Mouse (Mus musculus): ENCODE results near the gene Trim75. TPM values are rescaled to one million over a fixed set of nuclear protein-coding genes. Genes with fewer than 3 reads are reported as not detected.

Trim75 gene
- polyA plus RNA-seq, 1 experiment from 2014 or later, result not detected

DNA sequence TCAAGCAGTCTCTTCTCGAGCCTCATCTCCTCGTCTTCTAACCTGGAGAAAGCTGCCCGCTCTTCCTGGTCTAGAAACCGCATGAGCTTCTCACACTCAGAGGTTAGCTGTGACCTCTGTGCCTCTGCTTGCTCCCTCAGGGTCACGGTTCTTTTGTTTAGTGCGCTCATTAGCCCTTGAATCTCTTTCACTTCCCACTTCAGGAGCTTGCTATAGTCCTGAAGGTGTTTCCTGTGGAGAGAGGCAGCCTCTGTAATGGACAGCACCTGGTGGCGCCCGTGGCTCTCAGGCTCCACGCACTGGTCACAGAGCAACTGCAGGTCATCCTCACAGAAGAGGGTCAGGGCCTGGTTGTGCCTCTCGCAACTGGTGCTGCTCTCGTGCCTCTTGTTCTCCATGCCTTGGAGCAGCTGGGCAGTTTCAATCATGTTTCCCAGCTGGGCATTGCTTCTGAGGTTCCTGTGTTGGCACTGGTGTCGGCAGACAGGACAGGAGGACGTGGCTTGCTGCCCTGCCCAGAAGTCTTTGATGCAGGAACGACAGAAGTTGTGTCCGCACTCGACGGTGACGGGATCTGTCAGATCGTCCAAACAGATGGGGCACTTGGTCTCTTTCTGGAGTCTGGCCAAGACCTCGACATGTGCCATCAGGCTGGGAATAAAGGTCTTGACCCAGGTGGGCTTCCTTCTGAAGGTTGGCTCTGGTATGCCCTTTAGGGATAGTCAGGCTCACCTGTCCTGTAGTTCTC lies 4.3 kb downstream of the Trim75 start:
- no peaks in the 10 kb centered on the region for H3K9me3 ChIP-seq
- no peaks in the 10 kb centered on the region for H3K4me1 ChIP-seq (replicated peaks)
- H3K27me3 ChIP-seq (ENCODE audit: insufficient read depth, poor library complexity, severe bottlenecking), result no peaks in the 10 kb centered on the region
- H3K27ac ChIP-seq, result no peak overlapping the region
- 73% methylated on average over 20 of the region's 20 CpGs for WGBS
- DNase-seq (ENCODE audit: low spot score), result no peak
- H3K4me3 ChIP-seq, result no peak overlapping the region
- H3K36me3 ChIP-seq, result no peaks in the 10 kb centered on the region

DNA sequence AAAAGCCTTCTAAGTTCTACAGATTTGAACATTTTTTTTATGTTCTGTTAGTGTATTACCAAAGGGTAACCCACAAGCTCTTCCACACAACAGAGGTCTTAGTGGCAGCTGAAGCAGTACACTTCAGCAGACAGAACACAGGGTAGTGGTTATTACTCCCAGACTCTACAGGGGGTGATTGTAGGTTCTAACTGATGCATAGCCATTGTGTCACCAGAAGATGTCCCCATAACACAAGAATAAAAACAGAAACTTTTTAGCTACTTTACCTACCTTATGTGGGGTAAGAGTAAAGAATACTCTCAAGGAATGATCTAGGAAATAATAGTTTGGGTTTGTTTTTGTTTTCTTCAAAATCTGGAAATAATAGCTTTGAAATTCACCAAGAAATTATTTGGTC lies 24.8 kb downstream of the Trim75 start:
- H3K4me1 ChIP-seq (replicated peaks), result no peaks in the 10 kb centered on the region
- no peak for DNase-seq (ENCODE audit: low spot score)
- 0 out of 2 replicates have a peak, but pooled peaks cover 5% of the 10 kb centered on the region for H3K9me3 ChIP-seq
- H3K27me3 ChIP-seq (ENCODE audit: insufficient read depth, poor library complexity, severe bottlenecking), result no peaks in the 10 kb centered on the region
- peaks cover 14% of the 10 kb centered on the region for H3K36me3 ChIP-seq
- no peak overlapping the region for H3K4me3 ChIP-seq
- H3K27ac ChIP-seq, result no peak overlapping the region

DNA sequence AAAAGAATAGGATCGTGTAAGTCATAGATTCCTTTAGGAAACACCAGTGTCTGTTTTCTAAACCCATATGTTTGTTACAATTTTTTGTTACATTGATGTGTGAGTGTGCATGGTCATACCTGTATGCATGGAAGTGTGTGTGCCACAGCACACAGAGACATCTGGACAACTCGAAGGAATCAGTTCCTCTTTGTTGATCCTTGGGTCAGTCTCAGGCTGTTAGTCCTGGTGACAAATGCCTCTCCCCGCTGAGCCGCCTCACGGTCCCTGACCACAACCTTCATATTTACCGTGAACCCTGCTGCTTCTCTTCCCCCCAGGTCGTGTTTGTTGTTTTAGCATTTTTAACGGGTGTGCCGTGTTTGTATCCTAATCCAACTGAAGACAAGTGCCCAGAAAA lies 28.6 kb downstream of the Trim75 start:
- Histone ChIP-seq H3K36me3 (peaks cover 14% of the 10 kb centered on the region), H3K27me3 (ENCODE audit: insufficient read depth, poor library complexity, severe bottlenecking) (no peaks in the 10 kb centered on the region), H3K4me1 (replicated peaks) (no peaks in the 10 kb centered on the region), H3K9me3 (0 out of 2 replicates have a peak, but pooled peaks cover 5% of the 10 kb centered on the region), H3K4me3 (no peak overlapping the region), H3K27ac (no peak overlapping the region)
- 85% methylated on average over 9 of the region's 9 CpGs for WGBS
- DNase-seq (ENCODE audit: low spot score), result no peak

DNA sequence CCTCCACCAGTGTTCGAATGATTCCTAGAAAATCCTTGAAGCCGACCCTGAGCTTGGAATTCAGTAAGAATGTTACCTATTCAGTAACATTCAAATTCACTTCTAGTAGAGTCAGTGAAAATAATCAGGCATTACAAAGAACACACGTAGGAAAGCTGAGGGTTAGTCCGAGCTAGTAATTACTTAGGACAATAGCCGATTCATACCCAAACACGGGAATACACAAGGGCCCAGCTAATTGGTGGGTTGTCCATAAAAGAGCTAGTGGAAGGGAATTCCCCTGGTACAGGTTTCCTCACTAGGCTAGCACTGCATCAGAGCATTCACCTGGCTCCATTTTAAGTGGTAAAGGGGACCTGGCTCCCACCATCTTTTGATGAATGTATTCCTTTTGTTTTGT lies 35.5 kb downstream of the Trim75 start:
- Histone ChIP-seq H3K36me3 (no peaks in the 10 kb centered on the region), H3K4me3 (no peak overlapping the region), H3K27me3 (ENCODE audit: insufficient read depth, poor library complexity, severe bottlenecking) (no peaks in the 10 kb centered on the region), H3K9me3 (no peaks in the 10 kb centered on the region), H3K4me1 (replicated peaks) (no peaks in the 10 kb centered on the region; the same call in 1 of the 2 replicates), H3K27ac (no peak overlapping the region)
- 92% methylated on average over 6 of the region's 6 CpGs for WGBS
- DNase-seq (ENCODE audit: low spot score), result no peak

DNA sequence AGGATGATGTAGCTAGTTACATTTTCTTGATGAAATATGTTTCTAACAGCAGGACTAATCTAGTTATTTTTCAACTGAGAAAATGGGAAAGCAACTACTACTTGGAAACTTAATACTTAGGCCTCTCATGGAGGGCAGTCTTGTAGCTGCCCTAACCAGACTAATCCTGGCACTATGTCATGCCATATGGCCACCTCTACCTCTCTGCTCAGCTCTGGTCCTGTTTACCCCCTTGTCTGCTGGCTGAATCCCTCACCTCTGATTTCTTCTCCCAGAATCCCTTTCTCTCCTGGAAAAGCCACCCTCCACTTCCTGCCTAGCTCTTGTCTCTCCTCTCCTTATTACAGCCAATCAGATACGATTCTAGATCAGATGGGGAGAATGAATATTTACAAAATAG lies 39.3 kb downstream of the Trim75 start:
- no peak overlapping the region for H3K4me3 ChIP-seq
- peaks cover 11% of the 10 kb centered on the region; the same call in 1 of the 2 replicates for H3K27me3 ChIP-seq (ENCODE audit: insufficient read depth, poor library complexity, severe bottlenecking)
- H3K36me3 ChIP-seq, result no peaks in the 10 kb centered on the region
- no peak for DNase-seq (ENCODE audit: low spot score)
- H3K4me1 ChIP-seq (replicated peaks), result no peaks in the 10 kb centered on the region; the same call in 1 of the 2 replicates
- no peak overlapping the region for H3K27ac ChIP-seq
- H3K9me3 ChIP-seq, result no peaks in the 10 kb centered on the region
- WGBS, result 93% methylated on average over 1 of the region's 1 CpGs

DNA sequence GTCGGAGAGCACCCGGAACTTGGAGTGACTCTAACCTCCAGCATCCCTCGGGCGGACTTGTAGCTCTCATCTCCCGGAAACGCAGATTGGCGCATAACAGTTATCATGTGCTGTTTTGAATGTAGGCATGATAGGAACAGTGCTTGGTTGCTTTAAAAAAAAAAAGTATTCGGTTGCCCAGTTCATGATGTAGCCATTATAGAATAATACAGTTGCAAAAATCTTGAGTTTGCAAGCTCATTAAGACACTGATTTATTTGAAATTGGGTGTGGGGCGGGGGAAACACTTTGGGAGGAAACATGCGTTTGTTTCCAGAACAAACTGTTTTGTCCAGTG lies 40.0 kb downstream of the Trim75 start:
- peak overlapping the region; percentile 81 for H3K4me3 ChIP-seq
- peaks cover 18% of the 10 kb centered on the region for H3K27me3 ChIP-seq (ENCODE audit: insufficient read depth, poor library complexity, severe bottlenecking)
- peak overlapping the region; percentile 89 for H3K27ac ChIP-seq
- H3K36me3 ChIP-seq, result no peaks in the 10 kb centered on the region
- no peak for DNase-seq (ENCODE audit: low spot score)
- peaks cover 3% of the 10 kb centered on the region; the same call in 1 of the 2 replicates for H3K4me1 ChIP-seq (replicated peaks)
- WGBS, result 12% methylated on average over 10 of the region's 10 CpGs
- H3K9me3 ChIP-seq, result no peaks in the 10 kb centered on the region

DNA sequence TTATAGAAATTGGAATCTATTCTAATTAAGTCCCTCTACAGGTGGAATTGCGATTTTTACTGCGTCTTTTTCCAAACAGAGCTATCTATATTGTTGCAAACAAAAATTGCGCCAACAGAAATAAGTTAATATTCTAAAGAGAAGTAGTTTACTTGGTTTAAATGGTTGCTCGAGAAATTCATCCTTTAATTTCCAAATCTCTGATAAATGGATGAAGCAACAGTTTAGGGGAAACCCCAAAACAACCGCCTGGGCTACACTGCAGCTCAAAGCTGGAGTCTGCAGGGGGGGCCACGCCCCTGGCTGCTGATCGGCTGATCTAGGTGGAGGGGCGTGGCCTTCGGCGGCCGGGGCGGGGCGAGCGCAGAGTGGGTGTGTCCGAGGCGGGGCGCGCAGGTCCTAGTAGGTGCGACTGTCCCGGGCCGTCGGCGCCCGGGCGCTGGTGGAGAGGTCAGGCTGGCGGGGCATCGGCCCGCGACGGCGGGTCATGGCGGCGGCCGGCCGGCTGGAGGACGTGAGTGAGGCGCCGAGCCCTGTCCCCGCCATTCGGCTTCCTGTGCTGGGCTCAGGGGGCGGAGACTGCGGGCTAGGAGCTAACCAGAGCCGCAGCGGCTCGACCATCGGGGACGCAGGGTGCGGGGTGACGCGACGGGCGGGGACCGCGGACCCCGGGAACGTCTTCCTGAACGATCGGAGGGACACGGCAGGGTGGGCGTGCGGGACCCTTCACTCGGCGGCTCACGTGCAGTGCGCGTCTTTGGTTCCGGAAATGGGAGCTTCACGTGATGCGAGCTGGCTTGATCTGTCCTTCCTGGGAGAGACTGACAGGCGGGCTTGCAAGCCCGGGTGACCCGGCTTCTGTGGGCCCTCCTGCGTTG lies 40.6 kb downstream of the Trim75 start, which contains the start of gene Tmem192:
TSS of gene Tmem192 (plus strand) at position 366 of the 878 bp plus-strand sequence.
- 1% methylated on average over 73 of the region's 73 CpGs for WGBS
- H3K36me3 ChIP-seq, result no peaks in the 10 kb centered on the region
- peak; percentile 90 for DNase-seq (ENCODE audit: low spot score)
- H3K4me1 ChIP-seq (replicated peaks), result peaks cover 6% of the 10 kb centered on the region; the same call in 1 of the 2 replicates
- peak within 1 kb of the TSS; percentile 81 for H3K4me3 ChIP-seq
- H3K27ac ChIP-seq, result peak within 1 kb of the TSS; percentile 89
- H3K27me3 ChIP-seq (ENCODE audit: insufficient read depth, poor library complexity, severe bottlenecking), result peaks cover 24% of the 10 kb centered on the region
- no peaks in the 10 kb centered on the region for H3K9me3 ChIP-seq

DNA sequence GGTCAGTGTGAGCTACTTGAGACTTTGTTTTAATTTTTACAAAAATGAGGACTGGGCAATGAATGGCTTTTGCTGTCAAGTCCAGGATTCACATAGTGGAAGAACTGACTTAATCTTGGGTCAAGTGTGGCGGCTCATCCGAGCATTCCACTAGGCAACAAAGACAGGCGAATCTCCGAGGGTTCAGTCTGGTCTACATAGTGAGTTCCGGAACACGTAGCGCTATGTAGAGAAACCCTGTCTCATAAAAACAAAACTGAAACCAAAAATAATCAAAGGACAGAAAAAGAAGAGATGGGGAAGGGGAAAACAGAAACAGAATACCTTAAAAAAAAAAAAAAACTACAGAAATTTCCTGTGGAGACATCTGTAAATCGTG lies 41.2 kb downstream of the Trim75 start:
- no peak for DNase-seq (ENCODE audit: low spot score)
- Histone ChIP-seq H3K4me1 (replicated peaks) (peaks cover 6% of the 10 kb centered on the region; the same call in 1 of the 2 replicates), H3K36me3 (no peaks in the 10 kb centered on the region), H3K4me3 (peak overlapping the region; percentile 81), H3K27ac (no peak overlapping the region), H3K27me3 (ENCODE audit: insufficient read depth, poor library complexity, severe bottlenecking) (peaks cover 25% of the 10 kb centered on the region), H3K9me3 (no peaks in the 10 kb centered on the region)
- WGBS, result 50% methylated on average over 8 of the region's 8 CpGs

DNA sequence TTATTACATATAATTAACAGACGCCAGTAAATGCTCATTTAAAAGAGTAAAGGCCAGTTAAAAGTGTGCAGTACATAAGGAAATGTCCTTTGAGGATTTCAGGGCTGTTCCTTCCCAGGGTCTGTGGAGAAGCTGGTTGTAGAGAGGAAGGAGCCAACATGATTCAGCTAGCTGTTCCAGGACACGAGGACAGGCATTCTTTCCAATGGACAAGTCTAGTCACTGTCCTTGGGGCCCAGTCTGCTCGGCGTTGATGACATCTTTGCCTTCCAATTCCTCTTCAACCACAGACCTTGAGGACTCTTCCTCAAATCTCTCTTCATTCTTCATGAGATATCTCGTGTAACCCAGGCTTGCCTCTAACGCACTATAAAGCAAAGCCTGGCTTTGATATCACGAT lies 42.0 kb downstream of the Trim75 start:
- Histone ChIP-seq H3K4me3 (no peak overlapping the region), H3K9me3 (no peaks in the 10 kb centered on the region), H3K27ac (no peak overlapping the region), H3K27me3 (ENCODE audit: insufficient read depth, poor library complexity, severe bottlenecking) (peaks cover 25% of the 10 kb centered on the region), H3K36me3 (no peaks in the 10 kb centered on the region), H3K4me1 (replicated peaks) (peaks cover 6% of the 10 kb centered on the region; the same call in 1 of the 2 replicates)
- 85% methylated on average over 7 of the region's 7 CpGs for WGBS
- DNase-seq (ENCODE audit: low spot score), result no peak

DNA sequence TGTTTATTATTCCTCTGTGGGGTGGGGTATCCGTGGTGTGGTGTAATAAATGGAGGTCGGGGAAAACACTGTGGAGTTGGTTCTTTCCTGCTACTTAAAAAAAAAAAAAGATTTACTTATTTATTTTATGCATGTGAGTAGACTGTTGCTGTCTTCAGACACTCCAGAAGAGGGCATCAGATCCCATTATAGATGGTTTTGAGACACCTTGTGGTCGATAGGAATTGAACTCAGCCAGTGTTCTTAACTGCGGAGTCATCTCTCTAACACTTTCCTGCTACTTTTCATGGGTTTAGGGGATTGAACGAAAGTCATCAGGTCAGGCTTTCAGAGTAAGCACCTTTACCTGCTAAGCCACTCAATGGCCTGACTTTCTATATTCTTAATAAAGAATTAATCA lies 42.8 kb downstream of the Trim75 start:
- Histone ChIP-seq H3K27me3 (ENCODE audit: insufficient read depth, poor library complexity, severe bottlenecking) (peaks cover 25% of the 10 kb centered on the region), H3K27ac (no peak overlapping the region), H3K36me3 (no peaks in the 10 kb centered on the region), H3K9me3 (no peaks in the 10 kb centered on the region), H3K4me1 (replicated peaks) (peaks cover 6% of the 10 kb centered on the region; the same call in 1 of the 2 replicates), H3K4me3 (no peak overlapping the region)
- DNase-seq (ENCODE audit: low spot score), result no peak
- 20% methylated on average over 5 of the region's 5 CpGs for WGBS

DNA sequence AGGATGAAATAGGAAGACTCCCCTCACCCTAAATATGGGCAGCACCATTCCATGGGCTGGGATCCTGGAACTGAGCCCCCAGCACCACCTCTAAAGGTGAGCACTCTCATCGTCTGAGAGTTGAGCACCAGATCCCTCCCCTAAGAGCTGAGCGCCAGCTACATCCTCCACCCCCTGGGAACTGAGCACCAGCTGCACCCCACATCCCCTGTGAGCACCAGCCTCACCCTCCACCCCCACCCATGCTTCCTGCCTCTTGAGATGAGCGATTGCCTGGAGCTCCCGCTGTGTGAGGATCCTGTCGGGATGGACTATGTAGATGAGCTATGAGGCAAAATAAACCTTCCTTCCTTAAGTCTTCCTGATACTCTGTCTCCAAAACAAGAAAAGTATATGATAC lies 44.7 kb downstream of the Trim75 start:
- 25% methylated on average over 5 of the region's 5 CpGs for WGBS
- Histone ChIP-seq H3K4me3 (no peak overlapping the region), H3K4me1 (replicated peaks) (peaks cover 6% of the 10 kb centered on the region; the same call in 1 of the 2 replicates), H3K27me3 (ENCODE audit: insufficient read depth, poor library complexity, severe bottlenecking) (peaks cover 25% of the 10 kb centered on the region), H3K36me3 (no peaks in the 10 kb centered on the region), H3K27ac (no peak overlapping the region), H3K9me3 (no peaks in the 10 kb centered on the region)
- DNase-seq (ENCODE audit: low spot score), result no peak

DNA sequence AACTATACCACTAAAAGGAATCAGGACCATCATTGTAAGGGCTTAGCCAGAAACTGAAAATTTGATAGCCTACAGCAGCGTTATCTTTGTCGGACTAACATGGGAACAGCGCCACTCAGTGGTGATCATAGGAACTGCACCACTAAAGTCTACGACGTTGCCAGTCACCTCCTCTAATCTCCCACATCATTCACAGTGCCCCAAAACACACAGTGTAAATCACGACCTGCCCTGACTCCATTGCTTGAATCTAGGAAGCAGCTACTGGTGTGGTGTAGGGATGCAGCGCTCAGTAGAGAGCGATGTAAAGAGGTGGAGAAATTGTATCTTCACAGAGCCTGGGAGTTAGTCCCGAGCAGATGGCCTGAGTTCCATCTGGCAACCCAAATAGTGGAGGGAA lies 46.1 kb downstream of the Trim75 start:
- peak; percentile 75 for DNase-seq (ENCODE audit: low spot score)
- H3K27ac ChIP-seq, result no peak overlapping the region
- 13% methylated on average over 9 of the region's 9 CpGs for WGBS
- no peak overlapping the region for H3K4me3 ChIP-seq
- 0 out of 2 replicates have a peak, but pooled peaks cover 6% of the 10 kb centered on the region for H3K4me1 ChIP-seq (replicated peaks)
- H3K27me3 ChIP-seq (ENCODE audit: insufficient read depth, poor library complexity, severe bottlenecking), result peaks cover 25% of the 10 kb centered on the region
- no peaks in the 10 kb centered on the region for H3K9me3 ChIP-seq
- H3K36me3 ChIP-seq, result no peaks in the 10 kb centered on the region

DNA sequence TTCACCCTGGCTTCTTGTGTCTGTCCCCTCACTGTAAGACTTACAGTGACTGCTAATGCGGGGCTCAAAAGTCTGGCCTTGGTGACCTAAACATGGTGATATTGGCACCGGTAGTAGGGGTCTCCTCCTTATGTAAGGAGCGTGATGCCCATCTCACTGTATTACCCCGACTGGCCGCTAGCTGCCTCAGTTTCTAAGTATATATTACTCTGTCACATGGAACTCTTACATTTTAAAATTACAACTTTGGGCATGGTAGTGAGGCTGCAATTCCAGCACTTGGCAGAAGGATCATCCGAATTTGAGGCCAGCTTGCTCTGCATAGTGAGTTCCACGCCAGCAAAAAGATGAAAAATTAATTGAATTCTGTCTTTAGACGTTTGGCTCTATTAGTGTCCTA lies 46.6 kb downstream of the Trim75 start:
- Histone ChIP-seq H3K4me3 (no peak overlapping the region), H3K36me3 (no peaks in the 10 kb centered on the region), H3K27me3 (ENCODE audit: insufficient read depth, poor library complexity, severe bottlenecking) (peaks cover 25% of the 10 kb centered on the region), H3K9me3 (no peaks in the 10 kb centered on the region), H3K27ac (no peak overlapping the region), H3K4me1 (replicated peaks) (0 out of 2 replicates have a peak, but pooled peaks cover 6% of the 10 kb centered on the region)
- WGBS, result 80% methylated on average over 8 of the region's 8 CpGs
- DNase-seq (ENCODE audit: low spot score), result no peak
